Mouse (Mus musculus) macrophage (primary cell): ENCODE data around the gene Hmga1b. TPM values are rescaled to one million over a fixed set of nuclear protein-coding genes. Genes with fewer than 3 reads are reported as not detected.
A peak's percentile ranks its signal among the peaks of the same experiment; 100 is the strongest.
"Not testable (repeated sequence)": the region's sequence is repeated elsewhere in the genome, so short reads cannot be mapped to it uniquely, and the experiment has no call there.

Source experiments
- H3K27ac ChIP-seq: fragments of 350-480 bp; formaldehyde crosslinking; 2 replicates; pipeline ENCODE4 v1.9.0; 2021
- H3K36me3 ChIP-seq: fragments of 350-480 bp; formaldehyde crosslinking; 2 replicates; pipeline ENCODE4 v1.9.0; 2021; ENCODE audit errors: inconsistent target
- H3K4me3 ChIP-seq: fragments of 350-480 bp; formaldehyde crosslinking; 2 replicates; pipeline ENCODE4 v1.9.0; 2021; ENCODE audit errors: inconsistent target
- H3K79me2 ChIP-seq: fragments of 350-480 bp; formaldehyde crosslinking; 2 replicates; pipeline ENCODE4 v1.9.0; 2021; ENCODE audit errors: inconsistent target
- WGBS: methylation state at CpG from one replicate; pipeline ENCODE4 v1.1.7; 2026; ENCODE audit warnings: inconsistent platforms; ENCODE audit not compliant: missing documents; 5-methylcytosine and 5-hydroxymethylcytosine counted together
- polyA plus RNA-seq: library from polyadenylated mRNA; stranded (reverse); fragments of 250-400 nt; gene quantifications from 3 replicates; pipeline ENCODE4 v1.2.4, GENCODE M21; 2018; ENCODE audit warnings: inconsistent platforms

The Hmga1b gene
- polyA plus RNA-seq, 1 experiment from 2014 or later = 3.8 TPM

- Histone ChIP-seq H3K4me3 (peak overlapping the region; percentile 61), H3K79me2 (peaks cover 15% of the 10 kb centered on the region), H3K36me3 (peaks cover 28% of the 10 kb centered on the region; the same call in 1 of the 2 replicates), H3K27ac (no peak overlapping the region)
- WGBS = 51% methylated on average over 9 of the region's 9 CpGs
Measured at GRCm38 (mm10) chr11:120785145-120785544, 22.6 kb downstream of the Hmga1b start.

- not testable (repeated sequence) for H3K27ac ChIP-seq, H3K4me3 ChIP-seq
- 96% methylated on average over 4 of the region's 10 CpGs for WGBS
- Histone ChIP-seq H3K36me3 (peaks cover 59% of the 10 kb centered on the region), H3K79me2 (peaks cover 15% of the 10 kb centered on the region)
Measured at GRCm38 (mm10) chr11:120788460-120788859, 25.9 kb downstream of the Hmga1b start.

DNA sequence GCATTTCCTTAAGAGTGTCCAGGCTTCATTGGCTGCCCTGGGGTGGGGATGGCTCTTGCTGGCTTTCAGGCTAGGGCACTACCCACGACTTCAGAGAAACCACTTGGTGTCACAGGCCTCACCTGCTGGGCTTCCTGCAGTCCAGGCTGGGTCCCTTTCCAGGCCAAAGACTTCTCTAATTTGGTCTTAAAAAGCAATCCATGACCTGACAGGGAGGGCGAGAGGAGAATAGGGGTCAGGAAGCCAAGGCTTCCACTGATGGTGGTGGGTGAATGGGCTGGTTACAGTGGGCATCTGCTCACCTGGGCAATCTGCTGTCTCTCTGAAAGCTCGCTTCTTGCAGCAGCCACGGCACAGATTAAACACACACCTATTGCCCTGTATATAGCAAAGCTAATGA is 26.8 kb downstream of the Hmga1b start:
- Histone ChIP-seq H3K4me3 (no peak overlapping the region), H3K79me2 (peaks cover 18% of the 10 kb centered on the region), H3K36me3 (peaks cover 67% of the 10 kb centered on the region), H3K27ac (no peak overlapping the region)
- 95% methylated on average over 4 of the region's 4 CpGs for WGBS

GRCm38 (mm10) chr11:120789810-120790209 is 27.2 kb downstream of the Hmga1b start:
- Histone ChIP-seq H3K27ac (no peak overlapping the region), H3K4me3 (no peak overlapping the region), H3K79me2 (peaks cover 21% of the 10 kb centered on the region), H3K36me3 (peaks cover 68% of the 10 kb centered on the region)
- 86% methylated on average over 2 of the region's 3 CpGs for WGBS

DNA sequence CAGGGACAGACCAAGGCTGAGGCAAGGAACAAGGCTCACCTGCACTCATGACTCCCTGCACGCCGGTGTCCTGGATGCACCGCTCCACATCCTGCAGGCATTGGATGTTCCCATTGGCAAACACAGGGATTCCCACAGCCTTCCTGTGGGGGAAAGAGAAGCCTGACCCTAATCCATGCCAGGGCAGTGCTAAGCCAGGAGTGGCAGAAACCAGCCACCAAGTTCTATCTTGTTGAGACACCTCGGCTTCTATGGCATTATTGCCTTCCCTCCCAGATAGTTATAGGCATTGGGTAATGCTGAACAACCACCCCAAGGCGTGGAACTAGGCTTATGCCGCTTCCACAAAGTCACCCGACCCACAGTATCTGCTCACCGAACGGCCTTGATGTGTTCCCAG is 30.1 kb downstream of the Hmga1b start:
- Histone ChIP-seq H3K27ac (no peak overlapping the region), H3K4me3 (no peak overlapping the region), H3K79me2 (peaks cover 21% of the 10 kb centered on the region), H3K36me3 (peaks cover 57% of the 10 kb centered on the region)
- WGBS = 95% methylated on average over 9 of the region's 9 CpGs

GRCm38 (mm10) chr11:120795756-120796613 is 33.4 kb downstream of the Hmga1b start, which contains the start of gene Dus1l:
Dus1l (minus strand) TSS chr11:120796403.
- H3K27ac ChIP-seq = peak within 1 kb of the TSS; percentile 43
- WGBS = 1% methylated on average over 59 of the region's 59 CpGs
- peaks cover 21% of the 10 kb centered on the region for H3K79me2 ChIP-seq
- peaks cover 31% of the 10 kb centered on the region for H3K36me3 ChIP-seq
- peak within 1 kb of the TSS; percentile 83 for H3K4me3 ChIP-seq

GRCm38 (mm10) chr11:120796614-120796946 is 34.0 kb downstream of the Hmga1b start:
- H3K27ac ChIP-seq = peak overlapping the region; percentile 43
- no peak overlapping the region for H3K4me3 ChIP-seq
- 31% methylated on average over 8 of the region's 8 CpGs for WGBS
- H3K79me2 ChIP-seq = peaks cover 21% of the 10 kb centered on the region
- H3K36me3 ChIP-seq = peaks cover 26% of the 10 kb centered on the region

DNA sequence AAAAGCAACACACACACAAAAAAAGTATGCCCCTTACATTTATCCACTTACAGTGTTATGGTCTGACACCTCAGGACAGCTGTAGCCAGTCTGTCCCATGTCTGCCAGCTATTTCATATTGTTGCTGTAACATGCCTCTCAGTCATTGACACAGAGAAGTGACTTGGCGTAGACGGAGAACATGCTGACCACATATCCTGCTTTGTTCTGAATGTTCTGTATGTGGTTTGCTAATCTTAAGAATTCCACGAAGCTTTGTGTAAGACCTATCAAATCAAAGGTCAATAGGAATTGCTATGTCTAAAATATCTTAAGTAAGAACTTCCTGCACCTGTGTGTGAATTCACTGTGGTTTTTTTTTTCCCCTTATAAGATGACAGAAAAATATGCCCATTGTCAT is 35.6 kb downstream of the Hmga1b start:
- no peak overlapping the region for H3K27ac ChIP-seq
- WGBS = 22% methylated on average over 3 of the region's 3 CpGs
- H3K79me2 ChIP-seq = peaks cover 21% of the 10 kb centered on the region
- H3K4me3 ChIP-seq = no peak overlapping the region
- peaks cover 11% of the 10 kb centered on the region; the same call in 1 of the 2 replicates for H3K36me3 ChIP-seq

GRCm38 (mm10) chr11:120799316-120799890 is 36.8 kb downstream of the Hmga1b start:
- WGBS = 41% methylated on average over 2 of the region's 6 CpGs
- H3K36me3 ChIP-seq = no peaks in the 10 kb centered on the region; the same call in 1 of the 2 replicates
- peaks cover 17% of the 10 kb centered on the region for H3K79me2 ChIP-seq
- H3K4me3 ChIP-seq = no peak overlapping the region
- H3K27ac ChIP-seq = no peak overlapping the region

DNA sequence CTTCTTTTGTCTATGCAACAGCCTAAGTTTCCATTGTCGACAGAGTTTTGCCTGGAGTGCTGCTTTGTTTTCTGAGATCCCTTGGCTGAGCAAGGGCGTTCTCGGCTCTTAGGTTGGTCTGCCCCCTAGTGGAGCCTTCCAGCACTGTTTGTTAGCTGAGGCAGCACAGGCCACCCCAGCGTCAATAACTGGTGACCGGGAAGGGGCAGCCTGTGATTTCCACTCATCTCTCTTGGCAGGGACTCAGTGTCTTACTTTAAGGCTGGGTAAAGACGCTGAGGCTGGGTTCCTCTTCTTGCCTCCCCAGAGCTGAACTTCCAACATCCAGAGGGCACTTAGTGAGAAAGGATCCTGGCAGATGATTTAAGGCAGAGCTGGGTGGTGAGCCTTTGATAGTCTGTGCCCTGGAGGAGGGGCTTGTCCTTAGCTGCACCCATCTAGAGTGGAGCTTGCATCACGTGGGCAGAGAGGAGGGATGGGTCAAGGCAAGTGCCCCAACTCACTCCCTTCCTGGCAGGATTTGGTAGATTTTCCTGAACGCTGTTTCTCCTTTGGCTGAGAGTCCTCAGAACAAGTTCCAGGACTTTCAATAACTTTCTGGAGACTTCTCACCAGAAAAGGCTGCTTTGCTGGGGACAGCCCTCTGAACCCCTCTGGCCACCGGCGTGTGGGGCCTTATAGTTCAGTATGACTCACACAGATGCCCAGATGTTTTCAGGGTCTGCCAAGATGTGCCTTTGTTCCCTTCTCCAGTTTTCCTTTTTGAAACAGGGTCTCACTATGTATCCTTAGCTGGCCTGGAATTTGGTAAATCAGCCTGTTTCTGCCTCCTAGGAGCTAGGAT is 37.7 kb downstream of the Hmga1b start:
- WGBS = 26% methylated on average over 10 of the region's 10 CpGs
- no peak overlapping the region for H3K4me3 ChIP-seq
- H3K27ac ChIP-seq = peak overlapping the region; percentile 28
- H3K79me2 ChIP-seq = peaks cover 8% of the 10 kb centered on the region
- no peaks in the 10 kb centered on the region for H3K36me3 ChIP-seq

GRCm38 (mm10) chr11:120804274-120804673 is 41.7 kb downstream of the Hmga1b start:
- 87% methylated on average over 7 of the region's 7 CpGs for WGBS
- Histone ChIP-seq H3K4me3 (no peak overlapping the region), H3K36me3 (peaks cover 27% of the 10 kb centered on the region), H3K27ac (no peak overlapping the region), H3K79me2 (no peaks in the 10 kb centered on the region)

DNA sequence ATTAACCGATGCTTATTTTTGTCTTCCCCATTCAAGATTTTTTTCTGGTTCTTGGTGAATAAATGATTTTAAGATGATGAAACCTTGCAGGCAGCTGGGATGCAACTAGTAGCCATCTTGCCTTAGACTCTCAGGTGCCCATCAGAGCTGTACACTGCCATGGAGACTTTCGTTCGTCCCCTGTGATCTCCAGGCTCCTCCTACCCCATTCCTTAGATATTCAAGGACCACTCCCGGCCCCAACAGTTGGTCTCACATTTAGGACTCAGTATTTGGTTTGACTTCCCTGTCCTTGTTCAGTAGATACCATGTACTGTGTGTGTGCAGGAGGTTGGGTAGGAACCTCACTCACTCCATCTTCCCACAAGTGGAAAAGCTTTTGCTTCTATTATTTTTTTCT is 42.2 kb downstream of the Hmga1b start:
- H3K36me3 ChIP-seq = peaks cover 32% of the 10 kb centered on the region
- no peak overlapping the region for H3K4me3 ChIP-seq
- WGBS = 79% methylated on average over 4 of the region's 4 CpGs
- H3K27ac ChIP-seq = no peak overlapping the region
- no peaks in the 10 kb centered on the region for H3K79me2 ChIP-seq

GRCm38 (mm10) chr11:120805375-120806298 is 43.0 kb downstream of the Hmga1b start:
- no peak overlapping the region for H3K4me3 ChIP-seq
- H3K36me3 ChIP-seq = peaks cover 41% of the 10 kb centered on the region
- no peak overlapping the region for H3K27ac ChIP-seq
- WGBS = 87% methylated on average over 7 of the region's 7 CpGs
- no peaks in the 10 kb centered on the region for H3K79me2 ChIP-seq

GRCm38 (mm10) chr11:120808010-120808409 is 45.4 kb downstream of the Hmga1b start:
- Histone ChIP-seq H3K79me2 (no peaks in the 10 kb centered on the region), H3K4me3 (no peak overlapping the region), H3K27ac (no peak overlapping the region), H3K36me3 (peaks cover 64% of the 10 kb centered on the region)
- 93% methylated on average over 12 of the region's 12 CpGs for WGBS
